Mouse (Mus musculus): ENCODE results near the gene Wdfy1. TPM values are rescaled to one million over a fixed set of nuclear protein-coding genes. Genes with fewer than 3 reads are reported as not detected.

Wdfy1 gene
- polyA plus RNA-seq, 1 experiment from 2014 or later, result 33.1 TPM

GRCm38 (mm10) chr1:79671196-79671542 lies 104.8 kb downstream of the Wdfy1 start:
- Histone ChIP-seq H3K4me1 (replicated peaks) (peaks cover 6% of the 10 kb centered on the region), H3K4me3 (replicated peaks) (peak overlapping the region; percentile 66), H3K4me2 (replicated peaks) (peak overlapping the region; percentile 93), H3K9ac (peak overlapping the region; percentile 62; the same call in 1 of the 2 replicates), H3K27ac (no peak overlapping the region), H3K27me3 (replicated peaks) (peaks cover 14% of the 10 kb centered on the region), H3K9me3 (no peaks in the 10 kb centered on the region), H3K36me3 (no peaks in the 10 kb centered on the region)
- no peak for ATAC-seq
- WGBS, result 1% methylated on average over 11 of the region's 11 CpGs

- peaks cover 6% of the 10 kb centered on the region for H3K4me1 ChIP-seq (replicated peaks)
- no peak overlapping the region for H3K27ac ChIP-seq
- no peak overlapping the region for H3K4me2 ChIP-seq (replicated peaks)
- ATAC-seq, result no peak
- H3K27me3 ChIP-seq (replicated peaks), result peaks cover 14% of the 10 kb centered on the region
- 80% methylated on average over 9 of the region's 9 CpGs for WGBS
- no peaks in the 10 kb centered on the region for H3K36me3 ChIP-seq
- no peak overlapping the region for H3K4me3 ChIP-seq (replicated peaks)
- H3K9ac ChIP-seq, result no peak overlapping the region
- no peaks in the 10 kb centered on the region for H3K9me3 ChIP-seq
Observed at GRCm38 (mm10) chr1:79669419-79669974, 106.4 kb downstream of the Wdfy1 start.

- Histone ChIP-seq H3K4me1 (replicated peaks) (no peaks in the 10 kb centered on the region), H3K27me3 (replicated peaks) (no peaks in the 10 kb centered on the region), H3K9me3 (no peaks in the 10 kb centered on the region), H3K9ac (no peak overlapping the region), H3K36me3 (no peaks in the 10 kb centered on the region), H3K27ac (no peak overlapping the region), H3K4me3 (replicated peaks) (no peak overlapping the region), H3K4me2 (replicated peaks) (no peak overlapping the region)
- 89% methylated on average over 4 of the region's 4 CpGs for WGBS
- ATAC-seq, result no peak
Observed at GRCm38 (mm10) chr1:79664911-79665310, 111.0 kb downstream of the Wdfy1 start.

GRCm38 (mm10) chr1:79659598-79659997 lies 116.3 kb downstream of the Wdfy1 start:
- no peaks in the 10 kb centered on the region for H3K9me3 ChIP-seq
- H3K4me1 ChIP-seq (replicated peaks), result no peaks in the 10 kb centered on the region
- 85% methylated on average over 7 of the region's 7 CpGs for WGBS
- H3K4me3 ChIP-seq (replicated peaks), result no peak overlapping the region
- H3K4me2 ChIP-seq (replicated peaks), result no peak overlapping the region
- H3K9ac ChIP-seq, result no peak overlapping the region
- no peak overlapping the region for H3K27ac ChIP-seq
- H3K36me3 ChIP-seq, result no peaks in the 10 kb centered on the region
- no peaks in the 10 kb centered on the region for H3K27me3 ChIP-seq (replicated peaks)
- no peak for ATAC-seq

GRCm38 (mm10) chr1:79657411-79657810 lies 118.5 kb downstream of the Wdfy1 start:
- no peak overlapping the region for H3K4me2 ChIP-seq (replicated peaks)
- 60% methylated on average over 1 of the region's 1 CpGs for WGBS
- H3K36me3 ChIP-seq, result no peaks in the 10 kb centered on the region
- no peaks in the 10 kb centered on the region for H3K27me3 ChIP-seq (replicated peaks)
- no peak overlapping the region for H3K9ac ChIP-seq
- no peak overlapping the region for H3K27ac ChIP-seq
- ATAC-seq, result no peak
- H3K4me1 ChIP-seq (replicated peaks), result no peaks in the 10 kb centered on the region
- H3K4me3 ChIP-seq (replicated peaks), result no peak overlapping the region
- H3K9me3 ChIP-seq, result no peaks in the 10 kb centered on the region

GRCm38 (mm10) chr1:79655819-79656555 lies 120.0 kb downstream of the Wdfy1 start:
- Histone ChIP-seq H3K27me3 (replicated peaks) (no peaks in the 10 kb centered on the region), H3K4me1 (replicated peaks) (no peaks in the 10 kb centered on the region), H3K36me3 (no peaks in the 10 kb centered on the region), H3K4me3 (replicated peaks) (no peak overlapping the region), H3K9ac (no peak overlapping the region), H3K27ac (no peak overlapping the region), H3K9me3 (no peaks in the 10 kb centered on the region), H3K4me2 (replicated peaks) (no peak overlapping the region)
- 73% methylated on average over 4 of the region's 4 CpGs for WGBS
- ATAC-seq, result no peak

- Histone ChIP-seq H3K4me2 (replicated peaks) (no peak overlapping the region), H3K27me3 (replicated peaks) (no peaks in the 10 kb centered on the region), H3K4me3 (replicated peaks) (no peak overlapping the region), H3K9me3 (no peaks in the 10 kb centered on the region), H3K27ac (no peak overlapping the region), H3K4me1 (replicated peaks) (no peaks in the 10 kb centered on the region), H3K36me3 (no peaks in the 10 kb centered on the region), H3K9ac (no peak overlapping the region)
- WGBS, result 88% methylated on average over 2 of the region's 2 CpGs
- ATAC-seq, result no peak
Observed at GRCm38 (mm10) chr1:79654948-79655347, 121.0 kb downstream of the Wdfy1 start.

Other genes with a start within 250 kb of the Wdfy1 start
- gene Ap1s3, start 104.2 kb downstream of the Wdfy1 start, polyA plus RNA-seq (2015; fragmentation: Nextera tagmentation; extraction: Ambion mirVana), result 0.30 and 0.39 TPM in 2 replicates
- 52.6 and 54.7 TPM in 2 replicates for gene Mrpl44, start 125 bp downstream of the Wdfy1 start, polyA plus RNA-seq (2015; fragmentation: Nextera tagmentation; extraction: Ambion mirVana)
- 82.8 and 96.8 TPM in 2 replicates for gene Serpine2, start 85.0 kb upstream of the Wdfy1 start, polyA plus RNA-seq (2015; fragmentation: Nextera tagmentation; extraction: Ambion mirVana)